Mouse (Mus musculus): ENCODE data around the gene Mt1.

Mt1 gene

DNA sequence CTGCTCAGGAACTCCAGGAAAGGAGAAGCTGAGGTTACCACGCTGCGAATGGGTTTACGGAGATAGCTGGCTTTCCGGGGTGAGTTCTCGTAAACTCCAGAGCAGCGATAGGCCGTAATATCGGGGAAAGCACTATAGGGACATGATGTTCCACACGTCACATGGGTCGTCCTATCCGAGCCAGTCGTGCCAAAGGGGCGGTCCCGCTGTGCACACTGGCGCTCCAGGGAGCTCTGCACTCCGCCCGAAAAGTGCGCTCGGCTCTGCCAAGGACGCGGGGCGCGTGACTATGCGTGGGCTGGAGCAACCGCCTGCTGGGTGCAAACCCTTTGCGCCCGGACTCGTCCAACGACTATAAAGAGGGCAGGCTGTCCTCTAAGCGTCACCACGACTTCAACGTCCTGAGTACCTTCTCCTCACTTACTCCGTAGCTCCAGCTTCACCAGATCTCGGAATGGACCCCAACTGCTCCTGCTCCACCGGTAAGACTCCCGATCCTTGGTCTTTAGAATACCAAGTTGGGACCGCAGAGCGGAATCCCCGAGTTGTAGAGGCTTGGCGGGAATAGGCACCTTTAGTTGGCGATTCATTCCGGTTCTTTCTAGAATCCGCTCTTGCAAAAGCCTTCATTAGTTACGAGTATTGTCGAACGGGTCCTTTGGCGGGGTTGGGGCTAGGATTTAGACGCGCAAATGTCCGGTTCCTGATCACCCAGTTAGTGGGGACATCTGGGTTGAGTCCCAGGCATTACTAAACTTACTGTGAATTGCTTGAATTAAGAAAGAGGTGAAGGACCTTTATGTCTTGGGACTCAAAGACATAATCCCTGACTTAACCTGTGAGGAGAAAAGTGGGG lies at the start of gene Mt1:
Gene Mt1 (plus strand): TSS at position 226 of the 856 bp plus-strand sequence.
- DNase-seq (ENCODE audit: low read depth, low spot score): peak; percentile 91

GRCm38 (mm10) chr8:94129133-94129789 lies 49.6 kb upstream of the Mt1 start:
- no peak for DNase-seq (ENCODE audit: low read depth, low spot score)

- no peak for DNase-seq (ENCODE audit: low read depth, low spot score)
Measured at GRCm38 (mm10) chr8:94130126-94130525, 48.8 kb upstream of the Mt1 start.

GRCm38 (mm10) chr8:94132096-94132495 lies 46.8 kb upstream of the Mt1 start:
- DNase-seq (ENCODE audit: low read depth, low spot score): no peak

DNA sequence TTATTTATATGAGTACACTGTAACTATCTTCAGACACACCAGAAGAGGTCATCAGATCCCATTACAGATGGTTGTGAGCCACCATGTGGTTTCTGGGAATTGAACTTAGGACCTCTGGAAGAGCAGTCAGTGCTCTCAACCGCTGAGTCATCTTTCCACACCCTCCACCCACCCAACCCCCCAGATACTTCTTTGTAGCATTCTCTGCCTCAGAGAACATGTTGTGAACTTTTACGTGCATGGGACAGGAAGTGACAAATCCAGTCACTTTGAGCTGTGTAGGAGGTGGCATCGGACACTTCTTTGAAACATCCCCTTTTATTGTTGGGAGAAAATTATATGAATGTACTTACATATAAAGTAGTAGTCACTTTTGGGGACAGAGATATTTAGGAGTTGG lies 44.3 kb upstream of the Mt1 start:
- DNase-seq (ENCODE audit: low read depth, low spot score): peak; percentile 59

- no peak for DNase-seq (ENCODE audit: low read depth, low spot score)
Measured at GRCm38 (mm10) chr8:94135556-94135955, 43.3 kb upstream of the Mt1 start.

- DNase-seq (ENCODE audit: low read depth, low spot score): no peak
Measured at GRCm38 (mm10) chr8:94136192-94136591, 42.7 kb upstream of the Mt1 start.

GRCm38 (mm10) chr8:94136933-94137332 lies 41.9 kb upstream of the Mt1 start, which contains the start of gene Mt4:
TSS of gene Mt4 (plus strand) at chr8:94137197.
- DNase-seq (ENCODE audit: low read depth, low spot score): no peak

- DNase-seq (ENCODE audit: low read depth, low spot score): no peak
Measured at GRCm38 (mm10) chr8:94140266-94140795, 38.6 kb upstream of the Mt1 start.

GRCm38 (mm10) chr8:94148236-94148635 lies 30.6 kb upstream of the Mt1 start:
- no peak for DNase-seq (ENCODE audit: low read depth, low spot score)

- no peak for DNase-seq (ENCODE audit: low read depth, low spot score)
Measured at GRCm38 (mm10) chr8:94150925-94151324, 28.0 kb upstream of the Mt1 start.

DNA sequence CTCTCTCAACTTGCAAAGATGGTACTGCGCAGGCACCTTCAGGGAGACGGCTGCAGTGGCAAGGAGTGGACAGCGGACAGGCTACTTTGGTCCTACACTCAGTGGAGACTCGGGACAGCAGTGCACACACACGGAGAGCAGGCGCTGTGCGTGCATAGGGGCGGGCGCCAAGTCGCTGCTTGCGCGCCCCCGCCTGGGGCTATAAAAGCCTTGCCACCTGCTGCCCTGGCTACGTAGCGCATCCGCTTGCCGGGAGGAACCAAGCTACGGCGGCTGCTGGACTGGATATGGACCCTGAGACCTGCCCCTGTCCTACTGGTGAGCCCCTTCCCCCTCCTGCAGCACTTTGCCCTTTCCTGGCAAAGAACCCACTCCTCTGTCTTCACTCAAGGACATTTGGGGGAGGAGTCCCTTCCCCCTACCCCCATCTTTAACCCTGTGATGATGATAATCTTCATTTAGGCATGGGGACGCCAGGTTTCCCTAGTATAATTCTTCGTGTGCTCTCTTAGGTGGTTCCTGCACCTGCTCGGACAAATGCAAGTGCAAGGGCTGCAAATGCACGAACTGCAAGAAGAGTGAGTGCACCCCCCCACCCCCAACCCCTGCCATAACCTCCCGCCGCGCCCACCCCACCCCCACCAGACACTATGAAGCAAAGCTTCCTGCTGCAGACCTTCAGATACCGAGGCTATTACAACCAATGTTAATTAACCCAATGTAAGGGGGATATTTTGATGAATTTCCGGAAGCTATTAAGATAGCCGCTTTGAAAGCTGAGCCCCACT lies 26.2 kb upstream of the Mt1 start, which contains the start of gene Mt3:
Gene Mt3 (plus strand): TSS at position 95 of the 788 bp plus-strand sequence.
- DNase-seq (ENCODE audit: low read depth, low spot score): peak; percentile 57

- no peak for DNase-seq (ENCODE audit: low read depth, low spot score)
Measured at GRCm38 (mm10) chr8:94153451-94153850, 25.4 kb upstream of the Mt1 start.

GRCm38 (mm10) chr8:94154537-94154936 lies 24.3 kb upstream of the Mt1 start:
- DNase-seq (ENCODE audit: low read depth, low spot score): no peak

- DNase-seq (ENCODE audit: low read depth, low spot score): no peak
Measured at GRCm38 (mm10) chr8:94156092-94156491, 22.8 kb upstream of the Mt1 start.

DNA sequence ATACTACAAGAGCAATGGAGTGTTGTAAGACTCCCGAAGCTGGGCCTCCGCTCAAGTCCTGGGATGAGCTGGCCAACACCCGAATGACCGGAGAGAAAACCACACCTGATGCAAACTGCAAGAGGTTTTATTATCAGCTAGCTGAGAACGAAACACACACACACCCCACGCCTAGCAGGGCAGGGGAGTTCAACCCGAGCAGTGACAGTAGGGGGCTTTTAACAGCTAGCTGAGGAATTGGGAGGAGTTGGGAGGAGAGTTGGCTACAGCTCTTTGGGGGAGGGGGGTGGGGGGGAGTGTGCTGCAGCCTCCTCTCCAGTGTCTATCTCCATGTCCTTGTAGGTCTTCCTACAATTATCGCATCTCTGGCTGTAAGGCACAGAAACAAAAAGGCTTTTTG lies 13.1 kb upstream of the Mt1 start:
- DNase-seq (ENCODE audit: low read depth, low spot score): peak; percentile 62

DNA sequence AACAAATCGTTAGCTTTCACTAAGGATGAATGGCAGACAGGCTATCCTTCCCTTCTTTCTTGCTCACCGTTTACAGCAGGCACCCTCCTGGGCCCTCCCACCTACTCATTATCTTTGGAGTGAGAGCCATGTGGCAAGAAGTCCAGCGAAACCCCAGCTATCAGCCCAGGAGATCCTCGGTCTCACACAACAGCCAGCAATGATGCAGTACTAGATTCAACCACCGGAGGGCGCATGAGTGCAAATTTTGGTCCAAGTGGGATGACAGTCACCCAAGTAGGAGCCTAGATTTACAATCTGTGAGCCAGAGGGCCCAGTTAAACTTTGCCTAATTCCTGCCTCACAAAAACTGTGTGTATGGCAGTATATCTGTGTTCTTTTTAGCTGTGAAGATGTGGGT lies 11.6 kb upstream of the Mt1 start:
- DNase-seq (ENCODE audit: low read depth, low spot score): peak; percentile 89

DNA sequence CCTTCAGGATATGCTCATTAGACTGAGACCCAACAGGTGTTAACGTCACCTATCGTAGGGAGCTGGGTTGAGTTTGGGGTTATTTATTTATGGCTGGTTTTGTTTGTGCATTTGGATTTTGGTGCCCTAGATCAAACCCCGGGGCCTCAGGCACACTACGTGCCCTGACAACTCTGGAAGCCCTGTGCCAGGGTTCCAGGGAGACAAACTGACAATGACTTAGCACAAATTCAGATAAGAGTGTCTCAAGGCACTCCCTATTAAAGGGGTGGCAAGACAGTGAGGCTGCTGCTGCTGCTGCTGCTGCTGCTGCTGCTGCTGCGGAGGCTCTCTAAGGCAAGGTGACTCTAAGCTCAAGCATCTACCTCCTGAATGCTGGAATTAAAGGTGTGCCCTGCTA lies 9.3 kb upstream of the Mt1 start:
- no peak for DNase-seq (ENCODE audit: low read depth, low spot score)

- peak; percentile 52 for DNase-seq (ENCODE audit: low read depth, low spot score)
Measured at GRCm38 (mm10) chr8:94171321-94171755, 7.5 kb upstream of the Mt1 start.

GRCm38 (mm10) chr8:94172075-94172808 lies 6.6 kb upstream of the Mt1 start, which contains the start of gene Mt2:
TSS of gene Mt2 (plus strand) at chr8:94172664.
- peak; percentile 94 for DNase-seq (ENCODE audit: low read depth, low spot score)

All from R1 (cell line).